Mouse (Mus musculus): ENCODE measurements around the gene Dync1li2. TPM values are rescaled to one million over a fixed set of nuclear protein-coding genes. Genes with fewer than 3 reads are reported as not detected.

Dync1li2 gene
- polyA plus RNA-seq, 3 experiments from 2014 or later: 23.7 to 32.8 (median 31.2) TPM

DNA sequence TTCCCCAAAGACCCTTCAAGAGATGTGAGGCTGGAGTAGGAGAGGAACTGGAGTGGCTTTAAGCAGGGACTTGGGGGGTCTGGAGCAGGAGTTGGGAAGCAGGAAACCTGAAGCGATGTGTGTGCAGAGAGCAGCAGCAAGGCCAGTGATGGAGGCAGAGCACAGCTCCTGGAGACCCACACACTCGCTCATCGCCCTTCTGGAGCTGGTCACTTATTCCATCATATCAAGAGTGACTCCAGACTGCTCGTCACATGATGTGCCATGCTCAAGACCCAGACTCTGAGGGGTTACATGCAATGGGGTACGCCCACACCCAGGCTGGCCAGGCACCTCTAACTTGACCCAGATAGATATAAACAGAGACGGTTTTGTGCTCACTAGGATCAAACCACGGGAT lies 62.6 kb downstream of the Dync1li2 start:
- ATAC-seq: no peak

DNA sequence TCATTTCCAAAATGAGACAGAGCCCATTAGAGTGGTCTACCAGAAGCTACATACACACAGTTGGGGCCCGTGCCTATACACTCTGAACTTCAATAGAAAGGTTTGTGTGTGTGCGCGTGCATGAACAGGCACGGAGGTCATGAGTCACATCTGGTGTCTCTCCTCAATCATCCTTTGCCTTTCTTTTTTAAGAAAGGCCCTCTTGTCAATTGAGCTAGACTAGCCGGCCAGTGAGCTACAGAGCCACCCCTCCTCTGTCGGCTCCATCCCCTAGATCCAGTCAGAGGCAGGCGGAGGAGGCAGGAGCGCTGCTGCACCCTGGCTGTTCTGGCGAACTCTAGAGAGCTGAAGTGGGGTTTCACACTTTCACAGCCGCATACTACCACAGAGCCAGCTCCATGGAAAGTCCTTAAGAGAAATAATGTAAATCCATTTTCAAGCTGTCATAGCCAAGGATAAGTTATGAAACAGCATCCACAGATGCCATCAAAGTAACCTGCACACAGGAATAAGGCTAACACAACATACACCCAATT lies 63.5 kb downstream of the Dync1li2 start:
- ATAC-seq: no peak

DNA sequence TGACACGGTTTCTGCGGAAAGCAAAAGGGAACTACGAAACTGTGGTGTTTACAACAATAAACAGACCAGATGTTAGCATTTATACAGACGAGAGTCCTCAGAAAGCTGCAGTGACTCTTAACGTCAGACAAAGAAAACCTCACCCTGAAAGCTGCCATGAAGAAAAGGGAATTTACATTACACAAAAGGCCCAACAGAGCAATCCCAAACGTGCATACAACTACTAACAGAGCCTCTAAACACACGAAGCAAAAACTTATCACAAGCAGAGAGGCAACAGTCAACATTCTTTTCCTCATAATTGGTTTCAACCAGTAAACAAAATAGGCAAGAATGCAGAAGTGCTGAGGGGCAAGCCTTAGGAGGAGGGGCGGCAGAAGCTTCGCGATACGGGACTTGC lies 66.2 kb downstream of the Dync1li2 start:
- no peak for ATAC-seq

DNA sequence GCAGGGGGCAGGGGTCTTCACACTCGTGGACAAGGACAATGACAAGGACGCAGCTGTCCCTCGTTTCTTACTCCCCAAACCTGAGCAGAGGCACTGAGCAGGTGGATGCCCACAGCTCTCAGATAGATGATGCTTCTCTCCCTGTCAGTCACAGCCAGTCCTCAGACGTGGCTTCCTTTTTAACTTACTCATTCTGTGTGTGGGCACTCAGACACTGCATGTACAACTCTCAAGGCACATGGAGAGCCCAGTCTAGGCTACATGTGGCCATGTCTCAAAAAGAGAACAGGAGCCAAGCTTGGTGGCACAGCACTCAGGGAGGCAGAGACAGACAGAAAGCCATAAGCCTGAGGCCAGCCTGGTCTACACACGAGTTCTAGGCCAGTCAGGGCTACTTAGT lies 66.9 kb downstream of the Dync1li2 start:
- ATAC-seq: no peak

DNA sequence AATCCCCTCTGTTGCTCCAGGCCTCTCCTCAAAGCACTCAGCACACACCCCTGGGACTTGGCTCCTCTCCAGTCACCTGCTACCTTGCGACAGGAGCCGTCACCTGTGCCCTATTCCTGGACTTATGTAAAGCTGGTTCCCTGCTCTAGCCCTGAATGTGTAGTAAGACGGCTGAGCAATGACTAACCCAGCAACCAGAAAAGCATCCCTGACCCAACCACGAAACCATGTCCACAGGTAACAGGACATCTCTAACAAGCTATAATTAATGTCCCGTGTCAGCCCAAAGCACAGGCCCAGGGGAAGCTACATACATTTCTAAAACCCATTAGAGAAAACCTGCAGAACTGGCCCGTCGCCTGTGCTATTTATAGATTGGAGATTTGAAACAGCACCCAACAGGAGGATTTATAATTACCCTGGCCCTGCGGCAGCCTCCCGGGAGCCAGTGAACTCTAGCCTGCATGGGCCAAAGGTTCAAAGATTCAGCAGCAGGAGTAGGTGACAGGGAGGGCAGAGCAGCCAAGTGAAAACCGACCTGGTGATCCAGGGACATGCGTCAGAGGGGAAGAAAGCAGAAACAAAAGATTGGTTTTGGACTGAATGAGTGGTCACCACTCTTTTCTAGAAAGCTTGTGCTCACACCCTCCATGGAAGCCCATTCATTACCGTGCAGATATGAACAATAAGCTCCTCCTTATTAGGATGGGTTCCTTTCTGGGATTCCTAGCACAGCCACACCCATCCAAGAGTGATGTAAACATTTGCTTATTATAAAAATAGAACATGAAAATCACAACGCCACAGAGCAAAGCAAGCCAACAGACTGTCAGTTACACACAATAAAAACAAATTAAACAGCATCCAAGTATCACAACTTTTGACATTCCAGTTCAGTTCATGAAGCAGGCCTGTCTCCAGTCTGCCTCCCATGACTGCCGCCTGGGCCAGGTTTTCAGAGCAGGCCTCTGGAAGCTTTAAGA lies 67.7 kb downstream of the Dync1li2 start:
- no peak for ATAC-seq

DNA sequence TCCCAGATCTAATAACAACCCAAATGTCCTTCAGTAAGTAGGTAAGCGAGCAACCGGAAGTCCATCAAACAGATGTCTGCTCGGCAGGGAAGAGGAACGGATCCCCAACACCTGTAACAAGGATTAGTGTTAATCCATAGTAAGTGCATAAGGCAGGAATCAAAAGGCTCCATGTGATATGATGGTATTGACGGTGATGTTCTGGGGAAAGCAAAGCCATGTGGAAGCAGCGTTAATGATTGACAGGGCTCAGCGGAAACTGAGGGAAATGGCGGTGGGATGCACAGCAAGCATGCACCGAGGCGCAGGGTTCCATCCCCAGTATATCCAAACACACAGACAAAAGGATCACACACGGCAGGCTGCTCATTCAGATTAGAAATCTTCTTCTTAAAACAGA lies 68.6 kb downstream of the Dync1li2 start:
- ATAC-seq: no peak

DNA sequence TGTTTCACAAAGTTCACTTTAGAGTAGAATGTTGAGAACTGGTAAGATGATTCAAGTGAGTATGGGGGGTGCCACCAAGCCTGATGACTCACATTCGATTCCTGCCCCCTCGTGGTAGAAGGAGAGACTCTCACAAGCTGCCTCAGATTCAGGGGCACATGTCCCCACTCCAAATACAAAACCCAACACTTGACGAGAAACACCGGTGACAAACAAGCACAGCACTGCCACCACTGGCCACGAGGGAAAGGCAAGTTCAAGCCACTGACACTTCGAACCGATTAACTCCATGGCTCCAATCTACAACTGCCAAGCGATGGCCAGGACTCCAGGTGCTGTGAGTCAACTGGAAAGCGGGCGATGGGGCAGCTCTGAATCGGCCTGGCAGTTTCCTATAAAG lies 69.1 kb downstream of the Dync1li2 start:
- no peak for ATAC-seq

DNA sequence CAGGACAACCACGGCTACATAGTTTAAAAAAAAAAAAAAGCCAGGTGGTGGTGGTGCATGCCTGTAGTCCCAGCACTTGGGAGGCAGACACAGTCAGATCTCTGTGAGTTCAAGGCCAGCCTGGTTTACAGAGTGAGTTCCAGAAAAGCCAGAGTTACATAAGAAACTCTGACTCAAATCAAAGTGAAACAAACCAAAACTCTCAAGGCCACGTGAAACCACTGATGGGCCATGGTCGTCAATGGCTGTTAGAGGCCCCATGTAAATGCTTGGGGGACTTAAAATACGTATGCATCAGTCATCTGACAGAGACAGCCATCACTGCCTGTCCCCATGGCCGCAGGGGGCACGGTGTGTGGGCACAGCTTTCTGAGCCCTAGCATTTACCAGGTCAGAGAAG lies 71.7 kb downstream of the Dync1li2 start:
- no peak for ATAC-seq

DNA sequence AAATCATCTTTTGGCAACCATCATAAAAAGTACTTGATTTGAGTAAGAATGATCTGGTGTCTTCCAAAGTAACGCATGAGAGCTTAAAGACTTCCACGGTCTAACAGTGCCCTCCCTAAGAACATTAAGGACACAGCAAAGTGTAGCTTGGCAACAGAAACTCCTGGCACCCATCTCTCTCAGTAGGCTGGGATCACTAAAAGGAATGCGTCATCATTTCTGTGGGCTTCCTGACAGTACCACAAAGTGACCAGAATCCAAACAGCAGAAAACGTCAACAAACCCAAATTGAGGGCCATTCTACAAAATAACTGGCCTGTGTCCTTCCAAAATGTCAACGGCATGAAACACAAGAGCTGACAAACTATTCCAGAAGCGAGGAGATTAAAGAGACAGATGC lies 72.8 kb downstream of the Dync1li2 start:
- no peak for ATAC-seq

DNA sequence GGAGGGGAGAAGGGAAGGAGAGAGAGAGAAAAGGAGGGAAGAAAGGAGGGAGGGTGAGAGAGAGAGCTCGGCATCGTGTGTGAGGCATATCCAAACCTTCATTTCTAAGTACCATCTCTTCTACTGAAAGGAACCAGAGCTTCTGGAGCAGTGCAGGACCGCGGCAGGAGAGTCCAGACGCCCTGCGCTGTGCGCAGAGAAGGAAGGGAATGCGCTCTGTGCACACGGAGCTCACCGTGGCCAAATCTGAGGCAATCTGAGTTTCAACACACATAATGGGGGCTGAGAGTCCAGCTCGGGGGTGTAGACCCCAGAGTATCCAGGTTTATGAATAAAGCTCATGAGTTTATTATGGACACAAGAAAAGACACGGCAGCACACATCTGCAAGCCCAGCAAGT lies 73.3 kb downstream of the Dync1li2 start:
- no peak for ATAC-seq

Other genes with a start within 250 kb of the Dync1li2 start
- 10 to 100 TPM; 27.5 to 57.6 (median 55.8) TPM for gene Tk2, start 194.5 kb downstream of the Dync1li2 start, polyA plus RNA-seq (2017; shearing (Covaris generic))
- 100 to 1,000 TPM in 1 of 3 experiments, 10 to 100 TPM in 2; 92.1 to 108 (median 97.9) TPM for gene Cklf, start 192.2 kb downstream of the Dync1li2 start, polyA plus RNA-seq (2017; shearing (Covaris generic))
- gene Cmtm2a, start 149.9 kb downstream of the Dync1li2 start, polyA plus RNA-seq (2017; shearing (Covaris generic)): not detected
- gene Gm45711, start 133.0 kb downstream of the Dync1li2 start, polyA plus RNA-seq (2017; shearing (Covaris generic)): not detected
- not detected for gene Cmtm1, start 132.9 kb downstream of the Dync1li2 start, polyA plus RNA-seq (2017; shearing (Covaris generic))
- gene Gm11020, start 121.5 kb downstream of the Dync1li2 start, polyA plus RNA-seq (2017; shearing (Covaris generic)): not detected
- not detected for gene Cmtm2b, start 120.8 kb downstream of the Dync1li2 start, polyA plus RNA-seq (2017; shearing (Covaris generic))
- gene Cmtm3, start 103.6 kb downstream of the Dync1li2 start, polyA plus RNA-seq (2017; shearing (Covaris generic)): 10 to 100 TPM; 14.7 to 21.3 (median 17.4) TPM
- gene Cmtm4, start 47.2 kb downstream of the Dync1li2 start, polyA plus RNA-seq (2017; shearing (Covaris generic)): under 1 TPM; 0.32 to 0.78 (median 0.64) TPM
- gene Terb1, start 66.9 kb upstream of the Dync1li2 start, polyA plus RNA-seq (2017; shearing (Covaris generic)): not detected
- 100 to 1,000 TPM in 1 of 3 experiments, 10 to 100 TPM in 2; 80.0 to 101 (median 91.5) TPM for gene Nae1, start 91.6 kb upstream of the Dync1li2 start, polyA plus RNA-seq (2017; shearing (Covaris generic))
- 1 to 10 TPM; 3.3 to 5.5 (median 5.3) TPM for gene Car7, start 91.6 kb upstream of the Dync1li2 start, polyA plus RNA-seq (2017; shearing (Covaris generic))
- 10 to 100 TPM; 13.9 to 19.6 (median 17.5) TPM for gene Pdp2, start 148.4 kb upstream of the Dync1li2 start, polyA plus RNA-seq (2017; shearing (Covaris generic))
- not detected for gene Cdh16, start 181.3 kb upstream of the Dync1li2 start, polyA plus RNA-seq (2017; shearing (Covaris generic))
- 10 to 100 TPM; 10.3 to 14.0 (median 11.0) TPM for gene Rrad, start 188.3 kb upstream of the Dync1li2 start, polyA plus RNA-seq (2017; shearing (Covaris generic))
- 100 to 1,000 TPM; 101 to 136 (median 117) TPM for gene Ciao2b, start 198.9 kb upstream of the Dync1li2 start, polyA plus RNA-seq (2017; shearing (Covaris generic))